Mouse (Mus musculus): ENCODE data around the gene Lrrc28. TPM values are rescaled to one million over a fixed set of nuclear protein-coding genes. Genes with fewer than 3 reads are reported as not detected.

Gene Lrrc28
- polyA plus RNA-seq, 1 experiment from 2014 or later = 13.4 TPM

GRCm38 (mm10) chr7:67613795-67614463 lies 31.1 kb downstream of the Lrrc28 start:
- WGBS = 60% methylated on average over 10 of the region's 10 CpGs
- no peaks in the 10 kb centered on the region for H3K27me3 ChIP-seq (replicated peaks; ENCODE audit: insufficient read depth, low read length)
- no peak overlapping the region for H3K27ac ChIP-seq (ENCODE audit: low read length)
- no peak overlapping the region for H3K4me3 ChIP-seq (ENCODE audit: low read depth, low read length)
- H3K36me3 ChIP-seq (ENCODE audit: insufficient read depth, low read length) = no peaks in the 10 kb centered on the region
- no peak overlapping the region for H3K4me2 ChIP-seq (replicated peaks; ENCODE audit: low read depth, low read length)
- no peak overlapping the region for H3K9ac ChIP-seq (replicated peaks; ENCODE audit: low read depth)
- 0 out of 2 replicates have a peak, but pooled peaks have one; percentile 13 for TF ChIP-seq EP300 (IDR thresholded peaks at IDR 0.05)
- TF ChIP-seq CTCF (IDR thresholded peaks at IDR 0.05) = no peak
- 0 out of 2 replicates have a peak, but pooled peaks cover 5% of the 10 kb centered on the region for H3K4me1 ChIP-seq (ENCODE audit: insufficient read depth, low read depth, low read length)
- ATAC-seq (peak; percentile 56; the same call in 1 of the 2 replicates), DNase-seq (ENCODE audit: low spot score) (peak; percentile 29)
- no peaks in the 10 kb centered on the region for H3K9me3 ChIP-seq (ENCODE audit: low read length)

DNA sequence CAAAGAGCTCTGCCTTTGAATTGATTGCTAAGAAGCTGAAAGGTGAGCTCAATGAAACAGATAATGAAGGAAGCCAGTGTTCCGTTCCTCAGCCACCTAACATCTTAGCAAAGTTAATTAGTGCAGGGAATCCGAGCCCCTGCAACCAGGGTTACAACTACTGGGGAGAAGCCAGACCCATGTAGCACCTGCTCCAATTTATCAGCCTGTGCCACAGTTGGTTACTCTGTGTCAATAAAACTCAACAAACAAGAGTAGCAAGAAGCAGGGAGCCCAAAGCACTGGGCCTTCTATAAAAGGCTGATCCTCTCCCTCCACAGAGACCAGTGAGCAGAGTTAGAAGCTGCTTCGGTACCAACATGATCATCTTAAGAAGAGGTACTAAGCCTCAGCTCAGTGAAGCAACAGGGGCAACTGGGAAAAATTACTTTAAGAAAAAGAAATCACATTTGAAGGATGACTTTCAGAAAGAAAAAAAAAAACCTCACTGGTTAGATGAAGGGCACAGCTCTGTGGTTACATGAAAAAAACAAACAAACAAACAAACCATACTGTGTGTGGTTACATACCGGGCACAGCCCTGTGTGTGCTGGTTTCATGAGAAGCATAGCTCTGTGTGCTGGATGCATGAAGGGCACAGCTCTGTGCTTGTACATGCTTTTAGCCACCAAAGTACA lies 36.6 kb downstream of the Lrrc28 start:
- no peak overlapping the region for H3K4me3 ChIP-seq (ENCODE audit: low read depth, low read length)
- ATAC-seq = no peak
- DNase-seq (ENCODE audit: low spot score) = no peak
- no peak overlapping the region for H3K4me2 ChIP-seq (replicated peaks; ENCODE audit: low read depth, low read length)
- 65% methylated on average over 4 of the region's 4 CpGs for WGBS
- TF ChIP-seq CTCF (IDR thresholded peaks at IDR 0.05) (no peak), EP300 (IDR thresholded peaks at IDR 0.05) (no peak)
- H3K4me1 ChIP-seq (ENCODE audit: insufficient read depth, low read depth, low read length) = no peaks in the 10 kb centered on the region
- no peak overlapping the region for H3K27ac ChIP-seq (ENCODE audit: low read length)
- no peak overlapping the region for H3K9ac ChIP-seq (replicated peaks; ENCODE audit: low read depth)
- H3K36me3 ChIP-seq (ENCODE audit: insufficient read depth, low read length) = no peaks in the 10 kb centered on the region
- H3K9me3 ChIP-seq (ENCODE audit: low read length) = no peaks in the 10 kb centered on the region
- H3K27me3 ChIP-seq (replicated peaks; ENCODE audit: insufficient read depth, low read length) = no peaks in the 10 kb centered on the region

GRCm38 (mm10) chr7:67607669-67608347 lies 37.3 kb downstream of the Lrrc28 start:
- H3K9me3 ChIP-seq (ENCODE audit: low read length) = no peaks in the 10 kb centered on the region
- H3K4me2 ChIP-seq (replicated peaks; ENCODE audit: low read depth, low read length) = no peak overlapping the region
- H3K36me3 ChIP-seq (ENCODE audit: insufficient read depth, low read length) = no peaks in the 10 kb centered on the region
- H3K4me1 ChIP-seq (ENCODE audit: insufficient read depth, low read depth, low read length) = no peaks in the 10 kb centered on the region
- H3K9ac ChIP-seq (replicated peaks; ENCODE audit: low read depth) = no peak overlapping the region
- ATAC-seq (peak; percentile 68; the same call in 1 of the 2 replicates), DNase-seq (ENCODE audit: low spot score) (peak; percentile 76)
- H3K4me3 ChIP-seq (ENCODE audit: low read depth, low read length) = no peak overlapping the region
- no peaks in the 10 kb centered on the region for H3K27me3 ChIP-seq (replicated peaks; ENCODE audit: insufficient read depth, low read length)
- no peak for TF ChIP-seq CTCF (IDR thresholded peaks at IDR 0.05)
- no peak for TF ChIP-seq EP300 (IDR thresholded peaks at IDR 0.05)
- H3K27ac ChIP-seq (ENCODE audit: low read length) = no peak overlapping the region
- WGBS = 68% methylated on average over 5 of the region's 5 CpGs

DNA sequence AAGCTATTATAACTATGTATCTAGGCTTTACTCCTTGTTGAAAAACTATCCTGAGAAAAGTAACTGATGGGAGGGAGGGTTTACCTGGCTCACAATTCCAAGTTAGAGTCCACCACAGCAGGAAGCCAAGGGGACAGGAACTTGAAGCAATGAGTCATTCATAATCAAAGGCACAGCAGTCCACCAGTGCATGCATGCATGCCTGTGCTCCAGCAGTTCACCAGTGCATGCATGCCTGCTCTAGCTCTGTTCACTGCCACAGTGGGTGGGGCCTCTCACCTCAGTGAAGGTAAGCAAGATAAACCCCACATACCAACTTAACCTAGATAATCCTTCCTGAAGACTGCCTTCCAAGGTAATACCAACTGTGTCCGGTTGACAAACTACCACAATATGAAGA lies 38.8 kb downstream of the Lrrc28 start:
- H3K4me2 ChIP-seq (replicated peaks; ENCODE audit: low read depth, low read length) = no peak overlapping the region
- no peak for ATAC-seq
- DNase-seq (ENCODE audit: low spot score) = no peak
- TF ChIP-seq EP300 (IDR thresholded peaks at IDR 0.05) (no peak), CTCF (IDR thresholded peaks at IDR 0.05) (no peak)
- no peaks in the 10 kb centered on the region for H3K4me1 ChIP-seq (ENCODE audit: insufficient read depth, low read depth, low read length)
- H3K36me3 ChIP-seq (ENCODE audit: insufficient read depth, low read length) = no peaks in the 10 kb centered on the region
- no peaks in the 10 kb centered on the region for H3K27me3 ChIP-seq (replicated peaks; ENCODE audit: insufficient read depth, low read length)
- H3K4me3 ChIP-seq (ENCODE audit: low read depth, low read length) = no peak overlapping the region
- WGBS = 67% methylated on average over 1 of the region's 1 CpGs
- no peak overlapping the region for H3K9ac ChIP-seq (replicated peaks; ENCODE audit: low read depth)
- no peaks in the 10 kb centered on the region for H3K9me3 ChIP-seq (ENCODE audit: low read length)
- no peak overlapping the region for H3K27ac ChIP-seq (ENCODE audit: low read length)

GRCm38 (mm10) chr7:67605114-67605513 lies 40.0 kb downstream of the Lrrc28 start:
- DNase-seq (ENCODE audit: low spot score) (no peak), ATAC-seq (no peak)
- Histone ChIP-seq H3K36me3 (ENCODE audit: insufficient read depth, low read length) (no peaks in the 10 kb centered on the region), H3K4me2 (replicated peaks; ENCODE audit: low read depth, low read length) (no peak overlapping the region), H3K9me3 (ENCODE audit: low read length) (no peaks in the 10 kb centered on the region), H3K4me3 (ENCODE audit: low read depth, low read length) (no peak overlapping the region), H3K27me3 (replicated peaks; ENCODE audit: insufficient read depth, low read length) (no peaks in the 10 kb centered on the region), H3K9ac (replicated peaks; ENCODE audit: low read depth) (no peak overlapping the region), H3K4me1 (ENCODE audit: insufficient read depth, low read depth, low read length) (no peaks in the 10 kb centered on the region), H3K27ac (ENCODE audit: low read length) (no peak overlapping the region)
- no peak for TF ChIP-seq EP300 (IDR thresholded peaks at IDR 0.05)
- TF ChIP-seq CTCF (IDR thresholded peaks at IDR 0.05) = no peak
- WGBS = 78% methylated on average over 6 of the region's 6 CpGs

- H3K27ac ChIP-seq (ENCODE audit: low read length) = no peak overlapping the region
- TF ChIP-seq EP300 (IDR thresholded peaks at IDR 0.05) = no peak
- TF ChIP-seq CTCF (IDR thresholded peaks at IDR 0.05) = no peak
- no peaks in the 10 kb centered on the region for H3K27me3 ChIP-seq (replicated peaks; ENCODE audit: insufficient read depth, low read length)
- no peak overlapping the region for H3K9ac ChIP-seq (replicated peaks; ENCODE audit: low read depth)
- DNase-seq (ENCODE audit: low spot score) = peak; percentile 31
- H3K4me2 ChIP-seq (replicated peaks; ENCODE audit: low read depth, low read length) = no peak overlapping the region
- H3K4me1 ChIP-seq (ENCODE audit: insufficient read depth, low read depth, low read length) = no peaks in the 10 kb centered on the region
- H3K36me3 ChIP-seq (ENCODE audit: insufficient read depth, low read length) = no peaks in the 10 kb centered on the region
- ATAC-seq = no peak
- H3K4me3 ChIP-seq (ENCODE audit: low read depth, low read length) = no peak overlapping the region
- 64% methylated on average over 3 of the region's 3 CpGs for WGBS
- no peaks in the 10 kb centered on the region for H3K9me3 ChIP-seq (ENCODE audit: low read length)
Measured at GRCm38 (mm10) chr7:67598050-67598449, 47.0 kb downstream of the Lrrc28 start.
